Mouse (Mus musculus): ENCODE data around the gene Gm28043.

DNA sequence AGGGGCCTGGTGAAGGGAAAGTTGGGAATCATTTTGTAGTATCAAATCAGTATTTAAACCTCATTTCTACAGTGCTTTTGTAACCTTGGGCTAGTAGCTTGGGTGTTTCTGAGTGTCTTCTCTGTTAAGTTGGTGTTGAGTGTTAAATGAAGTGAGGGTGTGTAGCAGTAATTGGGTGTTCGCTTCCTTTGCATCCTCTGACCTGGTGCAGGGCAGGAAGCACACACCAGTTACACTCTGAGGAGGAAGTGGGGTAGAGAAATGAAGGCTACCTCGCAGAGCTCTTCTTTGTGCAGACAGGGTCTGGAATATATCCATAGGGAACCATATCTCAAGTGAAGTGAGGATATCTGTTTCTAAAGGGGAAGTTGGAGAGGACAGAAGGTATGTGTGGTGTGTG lies 66.2 kb downstream of the Gm28043 start:
- TF ChIP-seq CTCF (IDR thresholded peaks at IDR 0.05): no peak
- TF ChIP-seq EP300 (IDR thresholded peaks at IDR 0.05): no peak

All from lung, postnatal 0 days (tissue).